Mouse (Mus musculus): ENCODE data around the gene Fbxl8. TPM values are rescaled to one million over a fixed set of nuclear protein-coding genes. Genes with fewer than 3 reads are reported as not detected.

Fbxl8 gene
- polyA plus RNA-seq, 1 experiment = 10.5 TPM

- peaks cover 20% of the 10 kb centered on the region for H3K36me3 ChIP-seq (ENCODE audit: control insufficient read depth, insufficient read depth)
- no peak overlapping the region for H3K4me3 ChIP-seq
- H3ac ChIP-seq (ENCODE audit: control insufficient read depth, insufficient read length) = no peak overlapping the region
- H3K79me2 ChIP-seq (ENCODE audit: control insufficient read depth, insufficient read depth) = no peaks in the 10 kb centered on the region
- no peaks in the 10 kb centered on the region for H3K27me3 ChIP-seq (ENCODE audit: control insufficient read depth, insufficient read depth, insufficient read length)
- TF ChIP-seq USF1 (IDR thresholded peaks at IDR 0.05; ENCODE audit: low read depth) (no peak), MYOG (IDR thresholded peaks at IDR 0.05; ENCODE audit: control insufficient read depth in 1 of 3, insufficient read depth in 1 of 3, insufficient read length in 2 of 3, low read depth in 2 of 3) (peak in 1 of 3 experiments; percentile 20), MYOD1 (IDR thresholded peaks at IDR 0.05; ENCODE audit: control insufficient read depth in 1 of 3, insufficient read length in 2 of 3, low read depth in 2 of 3) (peak in 2 of 3 experiments; percentile 64 to 69), TCF12 (IDR thresholded peaks at IDR 0.05; ENCODE audit: insufficient read depth, poor library complexity, severe bottlenecking) (no peak), MAX (IDR thresholded peaks at IDR 0.05; ENCODE audit: low read depth) (no peak), POLR2A (IDR thresholded peaks at IDR 0.05; ENCODE audit: insufficient read length, low read depth) (no peak), E2F4 (IDR thresholded peaks at IDR 0.05; ENCODE audit: insufficient read depth) (no peak), POLR2AphosphoS2 (IDR thresholded peaks at IDR 0.05; ENCODE audit: insufficient read length, low read depth) (peak; percentile 35), CEBPB (IDR thresholded peaks at IDR 0.05; ENCODE audit: insufficient read depth, poor library complexity, severe bottlenecking) (no peak), TCF3 (IDR thresholded peaks at IDR 0.05; ENCODE audit: insufficient read length, low read depth) (no peak), REST (IDR thresholded peaks at IDR 0.05; ENCODE audit: insufficient read depth, insufficient read length) (no peak), SRF (IDR thresholded peaks at IDR 0.05; ENCODE audit: control insufficient read depth, insufficient read length, low read depth) (no peak)
- peak overlapping the region; percentile 49 for H3K4me2 ChIP-seq (ENCODE audit: low read depth)
Observed at GRCm38 (mm10) chr8:105252680-105253537, 11.5 kb upstream of the Fbxl8 start.

- Histone ChIP-seq H3K27me3 (ENCODE audit: control insufficient read depth, insufficient read depth, insufficient read length) (no peaks in the 10 kb centered on the region), H3K36me3 (ENCODE audit: control insufficient read depth, insufficient read depth) (peaks cover 16% of the 10 kb centered on the region), H3K4me3 (peak overlapping the region; percentile 25), H3K79me2 (ENCODE audit: control insufficient read depth, insufficient read depth) (no peaks in the 10 kb centered on the region), H3ac (ENCODE audit: control insufficient read depth, insufficient read length) (peak overlapping the region; percentile 42), H3K4me2 (ENCODE audit: low read depth) (peak overlapping the region; percentile 49)
- TF ChIP-seq POLR2A (IDR thresholded peaks at IDR 0.05; ENCODE audit: insufficient read length, low read depth) (no peak), MYOG (IDR thresholded peaks at IDR 0.05; ENCODE audit: control insufficient read depth in 1 of 3, insufficient read depth in 1 of 3, insufficient read length in 2 of 3, low read depth in 2 of 3) (no peak), POLR2AphosphoS2 (IDR thresholded peaks at IDR 0.05; ENCODE audit: insufficient read length, low read depth) (peak; percentile 32), REST (IDR thresholded peaks at IDR 0.05; ENCODE audit: insufficient read depth, insufficient read length) (no peak)
Observed at GRCm38 (mm10) chr8:105253766-105254151, 10.7 kb upstream of the Fbxl8 start.

DNA sequence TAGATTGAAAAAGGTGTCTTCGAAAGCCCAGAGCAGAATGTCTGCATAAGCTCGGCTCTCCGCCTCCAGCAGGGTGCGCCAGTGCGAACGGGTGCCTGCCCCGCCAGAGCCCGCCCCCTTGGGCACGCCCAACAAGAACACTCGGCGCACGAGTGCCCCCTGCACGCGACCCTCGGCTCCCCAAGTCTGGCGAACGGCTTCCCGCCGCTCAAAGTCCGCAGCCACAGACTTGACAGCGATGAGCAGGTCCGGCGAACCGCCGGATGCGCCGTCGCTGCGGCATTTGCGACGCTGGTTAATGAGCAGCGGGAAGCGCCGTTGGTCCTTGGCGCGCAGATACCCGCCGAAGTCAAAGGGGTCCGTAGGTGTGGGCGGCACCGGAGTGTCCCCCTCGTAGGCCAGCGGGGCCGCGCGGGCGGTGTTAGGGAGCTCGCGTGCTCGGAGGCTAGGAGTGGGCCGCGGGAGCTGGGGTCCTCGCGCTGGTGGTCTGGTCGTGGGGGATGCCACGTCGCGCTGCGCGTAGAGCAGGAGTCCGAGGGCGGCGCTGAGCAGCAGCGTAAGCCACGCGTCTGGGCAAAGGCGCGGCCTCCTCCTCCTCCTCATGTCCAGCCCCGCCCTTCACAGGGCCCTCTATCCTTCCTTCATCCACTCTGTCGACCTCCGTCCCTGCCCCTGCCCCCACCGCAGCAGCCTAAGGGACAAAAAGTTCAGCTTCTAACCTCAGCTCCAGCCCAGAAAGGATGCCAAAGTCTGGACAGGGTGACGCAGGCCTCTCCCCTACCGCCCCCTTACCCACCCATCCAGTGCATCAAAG lies 10.1 kb upstream of the Fbxl8 start:
- Histone ChIP-seq H3K79me2 (ENCODE audit: control insufficient read depth, insufficient read depth) (no peaks in the 10 kb centered on the region), H3ac (ENCODE audit: control insufficient read depth, insufficient read length) (peak overlapping the region; percentile 42), H3K36me3 (ENCODE audit: control insufficient read depth, insufficient read depth) (peaks cover 14% of the 10 kb centered on the region), H3K27me3 (ENCODE audit: control insufficient read depth, insufficient read depth, insufficient read length) (no peaks in the 10 kb centered on the region), H3K4me3 (peak overlapping the region; percentile 25), H3K4me2 (ENCODE audit: low read depth) (peak overlapping the region; percentile 80)
- TF ChIP-seq SRF (IDR thresholded peaks at IDR 0.05; ENCODE audit: control insufficient read depth, insufficient read length, low read depth) (peak; percentile 30), USF1 (IDR thresholded peaks at IDR 0.05; ENCODE audit: low read depth) (no peak), POLR2A (IDR thresholded peaks at IDR 0.05; ENCODE audit: insufficient read length, low read depth) (peak; percentile 70), POLR2AphosphoS2 (IDR thresholded peaks at IDR 0.05; ENCODE audit: insufficient read length, low read depth) (peak; percentile 88), MYOG (IDR thresholded peaks at IDR 0.05; ENCODE audit: control insufficient read depth in 1 of 3, insufficient read depth in 1 of 3, insufficient read length in 2 of 3, low read depth in 2 of 3) (peak in 1 of 3 experiments; percentile 17), TCF12 (IDR thresholded peaks at IDR 0.05; ENCODE audit: insufficient read depth, poor library complexity, severe bottlenecking) (no peak), MYOD1 (IDR thresholded peaks at IDR 0.05; ENCODE audit: control insufficient read depth in 1 of 3, insufficient read length in 2 of 3, low read depth in 2 of 3) (no peak)

- Histone ChIP-seq H3K79me2 (ENCODE audit: control insufficient read depth, insufficient read depth) (no peaks in the 10 kb centered on the region), H3K27me3 (ENCODE audit: control insufficient read depth, insufficient read depth, insufficient read length) (no peaks in the 10 kb centered on the region), H3K4me2 (ENCODE audit: low read depth) (peak within 1 kb of the TSS; percentile 80), H3K4me3 (peak within 1 kb of the TSS; percentile 25), H3ac (ENCODE audit: control insufficient read depth, insufficient read length) (peak within 1 kb of the TSS; percentile 42), H3K36me3 (ENCODE audit: control insufficient read depth, insufficient read depth) (peaks cover 14% of the 10 kb centered on the region)
- TF ChIP-seq USF1 (IDR thresholded peaks at IDR 0.05; ENCODE audit: low read depth) (peak; percentile 88), POLR2A (IDR thresholded peaks at IDR 0.05; ENCODE audit: insufficient read length, low read depth) (peak; percentile 42), MYOD1 (IDR thresholded peaks at IDR 0.05; ENCODE audit: control insufficient read depth in 1 of 3, insufficient read length in 2 of 3, low read depth in 2 of 3) (peak in 2 of 3 experiments; percentile 30 to 34), POLR2AphosphoS2 (IDR thresholded peaks at IDR 0.05; ENCODE audit: insufficient read length, low read depth) (peak; percentile 71), CEBPB (IDR thresholded peaks at IDR 0.05; ENCODE audit: insufficient read depth, poor library complexity, severe bottlenecking) (no peak), SRF (IDR thresholded peaks at IDR 0.05; ENCODE audit: control insufficient read depth, insufficient read length, low read depth) (no peak)
Observed at GRCm38 (mm10) chr8:105254966-105255350, 9.5 kb upstream of the Fbxl8 start, which contains the start of gene B3gnt9. B3gnt9 (minus strand) TSS chr8:105255153.

All from myocyte (in vitro differentiated cells).